Mouse (Mus musculus) thymus, adult 18-20 months (tissue): ENCODE results near the gene Gm20696.

Source experiments
- DNase-seq, 2 experiments: peaks; one replicate each; pipeline ENCODE4 v3.0.0; 2022; ENCODE audit warnings: mixed read lengths in 2 of 2

Gm20696 gene

DNA sequence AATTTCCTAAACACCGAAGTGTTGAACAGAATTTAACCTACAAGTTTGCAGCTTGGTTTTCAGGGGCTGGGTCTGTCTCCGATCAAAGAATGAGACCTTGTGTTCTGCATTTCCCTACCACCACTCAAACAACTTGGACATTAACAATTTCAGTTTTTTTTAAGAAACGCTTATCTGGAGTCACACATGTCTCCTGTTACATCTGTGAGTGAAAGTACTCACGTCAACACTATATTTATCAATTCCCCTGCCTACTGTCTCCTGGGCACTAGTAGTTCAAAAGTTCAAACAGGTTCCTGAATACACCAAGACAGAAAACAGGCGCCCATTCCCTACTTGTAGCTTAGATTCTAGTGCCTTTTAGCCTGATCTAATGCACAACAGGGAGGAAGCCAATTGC, 316.4 kb downstream of the Gm20696 start:
- no peak for DNase-seq

DNA sequence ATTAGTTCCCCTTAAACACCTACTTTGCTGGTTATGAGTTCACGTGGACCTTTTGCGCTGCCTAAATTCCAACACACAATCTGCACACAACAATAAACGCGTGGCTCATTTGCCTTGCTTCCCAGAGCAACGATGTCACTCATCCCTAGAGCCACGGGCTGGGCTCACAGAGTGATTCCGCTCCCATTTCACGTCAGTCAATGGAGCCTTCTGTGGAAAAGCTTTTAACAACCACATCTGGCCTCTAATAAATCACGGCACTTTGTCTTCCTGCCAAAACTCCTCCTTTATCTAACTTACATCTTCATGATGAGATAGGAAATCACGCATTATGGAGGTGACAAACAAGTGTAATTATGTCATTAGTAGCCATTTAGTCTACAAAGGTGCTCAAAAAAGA, 318.8 kb downstream of the Gm20696 start:
- no peak for DNase-seq

DNA sequence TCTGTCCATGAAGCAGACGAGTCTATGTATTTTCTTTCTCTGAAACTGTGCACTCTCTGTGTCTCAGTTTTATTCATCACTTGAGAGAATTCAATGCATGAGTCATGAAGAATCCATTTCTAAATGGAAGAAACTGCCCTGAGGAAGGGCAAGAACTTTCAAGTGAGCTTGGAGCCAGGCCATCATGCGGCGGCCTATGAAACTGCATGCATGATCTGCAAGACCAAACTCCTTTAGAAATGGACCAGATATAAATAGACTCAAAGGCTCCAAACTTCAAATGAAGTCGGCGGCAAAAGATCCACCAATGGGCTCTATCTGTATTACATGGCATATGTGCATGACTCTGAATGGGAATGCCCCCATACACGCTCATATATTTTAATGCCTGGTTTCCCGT, 321.6 kb downstream of the Gm20696 start:
- DNase-seq, result no peak

DNA sequence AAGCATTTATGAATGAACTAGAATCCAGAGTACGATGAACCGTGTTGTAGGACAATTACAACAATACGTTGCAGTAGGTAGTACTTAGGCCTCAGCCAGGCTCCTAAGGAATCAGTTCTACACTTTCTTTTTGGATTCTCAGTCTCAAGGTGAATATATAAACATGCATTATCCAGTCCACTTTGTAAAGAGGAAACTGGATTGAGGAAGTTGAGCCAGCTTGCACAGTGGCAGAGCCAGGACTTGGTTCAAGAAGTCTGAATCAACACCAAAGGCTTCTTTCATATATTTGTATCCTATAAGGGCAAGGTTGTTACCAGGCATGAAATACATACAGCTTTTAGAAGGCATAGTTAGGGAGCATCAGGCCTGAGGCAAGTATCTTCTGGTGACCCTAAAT, 322.2 kb downstream of the Gm20696 start:
- DNase-seq, result no peak

GRCm38 (mm10) chr6:99343815-99344214, 322.8 kb downstream of the Gm20696 start:
- DNase-seq, result no peak

- no peak for DNase-seq
Measured at GRCm38 (mm10) chr6:99342416-99342815, 324.2 kb downstream of the Gm20696 start.

DNA sequence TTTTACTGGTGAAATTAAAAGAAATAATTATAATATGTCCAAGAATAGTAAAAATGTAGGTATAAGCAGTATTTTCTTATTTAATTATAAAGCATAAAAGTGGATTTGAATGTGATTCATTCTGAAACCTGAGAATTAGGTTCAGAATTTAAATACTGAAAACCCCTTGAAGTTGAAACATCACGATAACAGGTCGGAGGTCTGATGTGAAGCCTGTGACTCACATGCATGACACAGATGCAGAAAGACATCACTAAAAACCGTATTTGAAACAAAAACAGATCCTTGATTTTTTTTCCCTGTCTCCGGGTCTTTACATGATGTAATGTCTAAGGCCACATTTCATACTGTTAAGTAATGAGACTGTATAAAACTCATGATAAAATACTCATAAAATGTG, 325.7 kb downstream of the Gm20696 start:
- no peak for DNase-seq

- DNase-seq, result no peak
Measured at GRCm38 (mm10) chr6:99339986-99340721, 326.4 kb downstream of the Gm20696 start.

- no peak for DNase-seq
Measured at GRCm38 (mm10) chr6:99339343-99339620, 327.3 kb downstream of the Gm20696 start.

- no peak for DNase-seq
Measured at GRCm38 (mm10) chr6:99338593-99339342, 327.8 kb downstream of the Gm20696 start.

GRCm38 (mm10) chr6:99338174-99338573, 328.4 kb downstream of the Gm20696 start:
- DNase-seq, result no peak

DNA sequence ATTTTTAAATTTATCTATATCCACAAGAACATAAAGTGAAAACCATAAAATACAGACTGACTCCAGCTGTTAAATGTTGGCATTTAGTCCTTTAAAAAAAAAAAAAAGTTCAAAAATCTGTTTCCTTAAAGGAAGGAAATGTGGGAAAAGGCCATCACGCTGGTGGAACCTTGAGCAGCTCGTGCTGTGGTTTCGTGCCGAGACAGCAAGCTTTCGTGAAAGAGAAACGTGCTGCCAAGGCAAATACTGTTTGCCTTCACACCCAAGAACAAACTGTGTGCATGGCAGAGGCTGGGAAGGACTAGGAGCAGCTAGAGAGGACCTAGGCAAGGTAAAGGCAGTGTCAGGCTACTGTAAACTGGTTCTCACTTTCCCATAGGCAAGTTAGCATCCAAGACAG, 329.0 kb downstream of the Gm20696 start:
- no peak for DNase-seq

DNA sequence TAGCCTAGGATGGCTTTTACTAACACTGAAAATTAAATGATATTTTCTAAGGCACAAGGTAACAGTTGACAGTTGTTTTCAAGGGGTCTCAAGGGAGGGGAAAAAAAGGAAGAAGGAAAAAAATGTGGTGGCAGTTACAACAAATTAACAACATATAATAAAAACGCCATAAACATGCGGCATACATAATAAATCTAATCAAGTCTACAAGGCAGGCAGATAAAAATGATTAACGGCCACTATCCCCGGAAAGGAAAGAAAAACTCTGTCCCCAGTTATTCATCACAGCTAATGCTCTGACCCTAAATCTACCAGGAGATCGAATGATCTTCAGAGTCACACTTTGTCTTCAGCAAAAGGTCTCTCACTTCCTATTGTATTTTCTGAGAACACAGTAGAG, 330.4 kb downstream of the Gm20696 start:
- no peak for DNase-seq

DNA sequence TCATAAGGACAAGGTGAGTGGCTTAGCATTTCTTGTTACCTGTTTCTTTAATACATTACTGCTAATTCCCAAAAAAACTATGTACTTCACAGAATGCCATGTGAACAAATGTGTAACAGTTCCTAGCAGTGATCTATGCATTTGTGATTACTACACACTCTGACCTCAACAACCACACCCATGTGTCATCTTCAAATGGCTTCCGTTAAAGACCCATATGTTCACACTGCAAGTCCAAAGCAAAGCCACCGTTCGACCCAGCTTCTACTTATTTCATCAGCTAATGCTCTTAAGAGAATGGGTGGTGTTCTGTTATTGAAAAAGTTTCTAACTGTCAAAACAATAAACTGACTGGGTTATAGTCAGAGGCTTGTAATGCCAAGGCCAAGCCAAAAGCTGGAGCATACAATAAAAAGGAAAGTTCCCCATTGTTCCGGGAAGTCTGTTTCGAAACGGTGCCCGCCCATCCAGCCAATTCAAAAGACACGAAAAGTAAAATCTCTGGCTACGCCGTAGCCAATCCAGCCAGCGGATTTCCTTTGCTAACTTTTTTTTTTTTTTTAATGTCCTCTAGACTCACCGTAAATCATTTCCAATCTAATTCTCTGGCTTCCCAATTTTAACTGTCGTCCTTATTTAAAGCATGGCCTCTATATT, 331.3 kb downstream of the Gm20696 start:
- DNase-seq, result no peak

- no peak for DNase-seq
Measured at GRCm38 (mm10) chr6:99334255-99334654, 332.3 kb downstream of the Gm20696 start.

DNA sequence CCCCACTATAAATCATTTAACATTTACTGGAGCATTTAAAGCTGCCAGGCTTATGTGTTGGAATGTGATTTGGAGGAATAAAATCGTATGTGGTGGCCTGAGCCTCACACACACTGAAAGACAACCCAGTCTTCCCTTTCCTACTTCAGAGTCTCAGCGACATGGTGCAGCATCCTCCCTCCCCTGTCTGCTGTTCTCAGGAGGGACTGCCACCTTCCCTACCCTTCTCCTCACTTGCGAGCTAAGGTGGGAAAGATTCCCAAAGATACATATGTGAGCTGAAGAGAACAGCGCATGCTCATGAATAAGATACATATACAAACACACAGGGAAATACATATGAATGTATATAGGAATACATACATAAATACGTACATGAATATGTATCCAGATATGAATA, 333.5 kb downstream of the Gm20696 start:
- DNase-seq, result no peak

- no peak for DNase-seq
Measured at GRCm38 (mm10) chr6:99330169-99330568, 336.4 kb downstream of the Gm20696 start.

- DNase-seq, result no peak
Measured at GRCm38 (mm10) chr6:99328634-99329033, 338.0 kb downstream of the Gm20696 start.

- no peak for DNase-seq
Measured at GRCm38 (mm10) chr6:99328146-99328545, 338.5 kb downstream of the Gm20696 start.

DNA sequence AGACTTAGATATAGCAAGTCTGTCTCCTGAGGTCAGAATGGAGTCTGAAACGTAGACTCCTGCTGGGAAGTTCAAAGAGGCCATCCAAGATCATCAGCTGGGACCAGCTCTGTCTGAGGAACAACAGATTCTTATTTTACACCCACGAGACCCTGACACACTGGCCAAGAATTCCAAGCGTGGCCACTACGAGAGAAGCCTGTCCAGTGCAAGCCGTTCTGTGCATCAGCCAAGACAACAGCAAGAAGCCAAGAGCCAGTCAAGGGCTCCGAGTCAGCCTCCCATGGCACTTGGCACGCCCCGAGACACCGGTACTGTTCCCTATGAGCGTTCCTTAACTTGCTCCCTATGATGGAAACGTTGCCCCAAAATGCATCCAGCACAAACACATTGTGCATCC, 338.9 kb downstream of the Gm20696 start:
- DNase-seq, result no peak

GRCm38 (mm10) chr6:99325881-99326280, 340.7 kb downstream of the Gm20696 start:
- DNase-seq, result no peak

- no peak for DNase-seq
Measured at GRCm38 (mm10) chr6:99325461-99325860, 341.1 kb downstream of the Gm20696 start.

GRCm38 (mm10) chr6:99322132-99322904, 344.3 kb downstream of the Gm20696 start:
- no peak for DNase-seq
